Mouse (Mus musculus) kidney, postnatal 0 days (tissue): ENCODE results near the gene Ccdc188. TPM values are rescaled to one million over a fixed set of nuclear protein-coding genes. Genes with fewer than 3 reads are reported as not detected.

Experiments
- ATAC-seq: fragments of 200-750 bp; cut with Nextera tagmentation; replicated peaks from 2 replicates; pipeline ENCODE4 v1.8.0; 2017; ENCODE audit warnings: low read depth, moderate number of reproducible peaks, moderate TSS enrichment, moderate library complexity; ENCODE audit not compliant: low FRiP score
- DNase-seq: peaks from one replicate; pipeline ENCODE4 v3.0.0-alpha.2; 2016; ENCODE audit warnings: low spot score
- H3K27ac ChIP-seq: fragments of 300-500 bp; sonication (generic); 2 replicates; pipeline ENCODE4 v1.5.1; 2014; ENCODE audit warnings: mild to moderate bottlenecking
- H3K27me3 ChIP-seq: fragments of 300-500 bp; sonication (generic); 2 replicates; pipeline ENCODE4 v1.6.1; 2014; ENCODE audit warnings: low read length, mixed read lengths; ENCODE audit not compliant: insufficient read depth
- H3K36me3 ChIP-seq: fragments of 300-500 bp; sonication (generic); 2 replicates; pipeline ENCODE4 v1.6.1; 2014; ENCODE audit warnings: low read length, mixed read lengths; ENCODE audit not compliant: insufficient read depth
- H3K4me1 ChIP-seq: fragments of 300-500 bp; sonication (generic); replicated peaks from 2 replicates; pipeline ENCODE4 v1.6.1; 2014; ENCODE audit warnings: antibody characterized with exemption, low read length, mixed read lengths; ENCODE audit not compliant: insufficient read depth
- H3K4me2 ChIP-seq: fragments of 300-500 bp; sonication (generic); 2 replicates; pipeline ENCODE4 v1.6.1; 2014; ENCODE audit warnings: mild to moderate bottlenecking, low read length, moderate library complexity, mixed read lengths
- H3K4me3 ChIP-seq: fragments of 300-500 bp; sonication (generic); replicated peaks from 2 replicates; pipeline ENCODE4 v1.5.1; 2014; ENCODE audit warnings: low read depth, low read length
- H3K9ac ChIP-seq: fragments of 300-500 bp; sonication (generic); 2 replicates; pipeline ENCODE4 v1.6.1; 2014; ENCODE audit warnings: low read depth, low read length
- H3K9me3 ChIP-seq: fragments of 300-500 bp; sonication (generic); replicated peaks from 2 replicates; pipeline ENCODE4 v1.6.1; 2016; ENCODE audit warnings: low read length, inconsistent platforms, mixed read lengths
- CTCF ChIP-seq: IDR thresholded peaks from 2 replicates; pipeline ENCODE4 v1.5.1; 2016; ENCODE audit warnings: antibody characterized with exemption, low read depth, mild to moderate bottlenecking, moderate library complexity
- WGBS: fragments of 180-500 bp; shearing (Covaris S2); extraction: QIAGEN DNeasy Blood & Tissue Kit; methylation state at CpG from one replicate; pipeline ENCODE4 v1.1.7; 2014; 5-methylcytosine and 5-hydroxymethylcytosine counted together
- polyA plus RNA-seq: library from polyadenylated mRNA; unstranded; fragments of >200 nt; fragmentation: Nextera tagmentation; extraction: Ambion mirVana; gene quantifications from 2 replicates; pipeline ENCODE4 v1.2.1, GENCODE M21; 2015

The Ccdc188 gene
- polyA plus RNA-seq, 1 experiment from 2014 or later, result not detected

DNA sequence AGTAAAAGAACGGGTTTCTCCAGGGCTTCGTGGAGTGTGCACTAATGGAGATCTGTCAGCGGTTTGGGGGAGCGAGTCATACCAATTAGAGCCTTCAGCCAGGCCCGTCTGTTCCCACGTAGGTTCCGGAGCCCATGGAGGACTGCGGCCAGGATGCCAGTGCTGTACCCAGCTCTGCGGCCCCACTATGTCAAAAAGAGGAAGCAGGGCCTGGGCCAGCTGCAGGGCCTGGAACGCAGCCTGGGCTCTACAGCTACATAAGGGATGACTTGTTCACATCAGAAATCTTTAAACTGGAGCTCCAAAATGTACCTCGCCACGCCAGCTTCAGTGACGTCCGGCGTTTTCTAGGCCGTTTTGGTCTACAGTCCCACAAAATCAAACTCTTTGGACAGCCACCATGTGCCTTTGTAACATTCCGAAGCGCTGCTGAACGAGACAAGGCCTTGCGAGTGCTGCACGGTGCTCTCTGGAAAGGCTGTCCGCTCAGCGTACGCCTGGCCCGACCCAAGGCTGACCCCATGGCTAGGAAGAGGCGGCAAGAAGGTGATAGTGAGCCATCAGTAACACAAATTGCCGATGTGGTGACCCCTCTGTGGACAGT is 31.8 kb downstream of the Ccdc188 start:
- H3K4me3 ChIP-seq, result peak overlapping the region; percentile 92
- no peak for ATAC-seq
- H3K36me3 ChIP-seq, result peaks cover 46% of the 10 kb centered on the region

DNA sequence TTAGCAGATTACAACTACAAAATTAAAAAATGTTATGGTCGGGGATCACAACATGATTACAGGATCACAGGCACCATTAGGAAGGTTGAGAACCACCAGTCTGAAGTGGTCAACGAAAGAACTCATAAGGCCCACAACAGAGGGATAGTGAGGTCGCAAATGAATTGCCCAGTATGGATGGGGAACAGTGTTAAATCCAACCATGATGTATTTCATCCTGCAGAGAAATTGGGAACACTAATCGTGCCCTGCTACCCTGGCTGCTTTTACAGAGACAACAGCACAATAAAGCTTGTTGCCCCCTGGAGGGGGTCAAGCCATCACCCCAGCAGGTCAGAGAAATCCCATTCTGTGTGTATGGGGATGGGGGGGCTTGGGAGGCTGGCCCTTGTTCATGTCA is 32.6 kb downstream of the Ccdc188 start:
- DNase-seq (no peak), ATAC-seq (no peak)
- WGBS, result 51% methylated on average over 4 of the region's 4 CpGs
- no peak for TF ChIP-seq CTCF
- Histone ChIP-seq H3K4me1 (peaks cover 23% of the 10 kb centered on the region; the same call in 1 of the 2 replicates), H3K4me3 (no peak overlapping the region; the same call in 1 of the 2 replicates), H3K9me3 (no peaks in the 10 kb centered on the region), H3K36me3 (peaks cover 42% of the 10 kb centered on the region), H3K9ac (0 out of 2 replicates have a peak overlapping the region, but pooled peaks have one; percentile 90), H3K27ac (no peak overlapping the region), H3K27me3 (no peaks in the 10 kb centered on the region), H3K4me2 (peak overlapping the region; percentile 94)

More for the DNA sequence above, 31.8 kb downstream of the Ccdc188 start:
- peak; percentile 57 for DNase-seq
- peak overlapping the region; percentile 93 for H3K27ac ChIP-seq
- H3K4me2 ChIP-seq, result peak overlapping the region; percentile 94
- peak overlapping the region; percentile 90 for H3K9ac ChIP-seq
- H3K4me1 ChIP-seq, result peaks cover 23% of the 10 kb centered on the region; the same call in 1 of the 2 replicates
- H3K27me3 ChIP-seq, result no peaks in the 10 kb centered on the region
- WGBS, result 2% methylated on average over 27 of the region's 27 CpGs
- H3K9me3 ChIP-seq, result no peaks in the 10 kb centered on the region
- no peak for TF ChIP-seq CTCF

- 55% methylated on average over 10 of the region's 10 CpGs for WGBS
- no peak for DNase-seq
- no peak overlapping the region for H3K4me3 ChIP-seq
- peak overlapping the region; percentile 94 for H3K4me2 ChIP-seq
- H3K27me3 ChIP-seq, result no peaks in the 10 kb centered on the region
- H3K4me1 ChIP-seq, result peaks cover 23% of the 10 kb centered on the region; the same call in 1 of the 2 replicates
- no peak for TF ChIP-seq CTCF
- H3K9ac ChIP-seq, result 0 out of 2 replicates have a peak overlapping the region, but pooled peaks have one; percentile 10
- peaks cover 46% of the 10 kb centered on the region for H3K36me3 ChIP-seq
- no peak overlapping the region for H3K27ac ChIP-seq
- H3K9me3 ChIP-seq, result no peaks in the 10 kb centered on the region
- ATAC-seq, result no peak
Observed at GRCm38 (mm10) chr16:18250828-18251790, 33.4 kb downstream of the Ccdc188 start.

GRCm38 (mm10) chr16:18252736-18253135 is 35.1 kb downstream of the Ccdc188 start:
- Histone ChIP-seq H3K4me3 (no peak overlapping the region), H3K27ac (no peak overlapping the region), H3K9ac (no peak overlapping the region), H3K4me1 (peaks cover 12% of the 10 kb centered on the region; the same call in 1 of the 2 replicates), H3K9me3 (no peaks in the 10 kb centered on the region), H3K27me3 (no peaks in the 10 kb centered on the region), H3K36me3 (peaks cover 62% of the 10 kb centered on the region), H3K4me2 (no peak overlapping the region)
- ATAC-seq (no peak), DNase-seq (no peak)
- WGBS, result 81% methylated on average over 6 of the region's 6 CpGs
- TF ChIP-seq CTCF, result no peak

- ATAC-seq (no peak), DNase-seq (no peak)
- peaks cover 71% of the 10 kb centered on the region for H3K36me3 ChIP-seq
- H3K4me3 ChIP-seq, result no peak overlapping the region
- no peak overlapping the region for H3K9ac ChIP-seq
- no peaks in the 10 kb centered on the region for H3K27me3 ChIP-seq
- WGBS, result 91% methylated on average over 1 of the region's 1 CpGs
- no peak for TF ChIP-seq CTCF
- H3K9me3 ChIP-seq, result no peaks in the 10 kb centered on the region
- H3K27ac ChIP-seq, result no peak overlapping the region
- H3K4me1 ChIP-seq, result peaks cover 12% of the 10 kb centered on the region; the same call in 1 of the 2 replicates
- no peak overlapping the region for H3K4me2 ChIP-seq
Observed at GRCm38 (mm10) chr16:18253866-18254265, 36.2 kb downstream of the Ccdc188 start.

GRCm38 (mm10) chr16:18258221-18258620 is 40.5 kb downstream of the Ccdc188 start, which contains the start of gene Gm49776:
Gm49776 (minus strand) TSS chr16:18258321.
- WGBS, result 90% methylated on average over 2 of the region's 2 CpGs
- ATAC-seq (no peak), DNase-seq (no peak)
- H3K36me3 ChIP-seq, result peaks cover 74% of the 10 kb centered on the region
- no peak within 1 kb of the TSS for H3K4me3 ChIP-seq
- H3K9ac ChIP-seq, result no peak within 1 kb of the TSS
- TF ChIP-seq CTCF, result no peak
- H3K4me1 ChIP-seq, result no peaks in the 10 kb centered on the region
- H3K27me3 ChIP-seq, result no peaks in the 10 kb centered on the region
- H3K9me3 ChIP-seq, result no peaks in the 10 kb centered on the region
- no peak within 1 kb of the TSS for H3K4me2 ChIP-seq
- no peak within 1 kb of the TSS for H3K27ac ChIP-seq
